Mouse (Mus musculus) cortical plate, adult 2 months (tissue): ENCODE data around the gene Synj2.

Experiments used
- CTCF ChIP-seq: fragments of 200-500 bp; IDR thresholded peaks from 2 replicates; pipeline ENCODE4 v1.5.1; 2011; ENCODE audit warnings: mild to moderate bottlenecking, control low read depth, low read length; ENCODE audit not compliant: insufficient read depth; ENCODE audit errors: extremely low read depth
- POLR2A ChIP-seq: fragments of 200-500 bp; IDR thresholded peaks from 2 replicates; pipeline ENCODE4 v1.6.1; 2011; ENCODE audit warnings: mild to moderate bottlenecking, low read length, control low read depth; ENCODE audit not compliant: insufficient read depth; ENCODE audit errors: extremely low read depth

GRCm38 (mm10) chr17:6052801-6053200 lies 111.7 kb downstream of the Synj2 start:
- TF ChIP-seq CTCF (no peak), POLR2A (no peak)
